Mouse (Mus musculus) spleen, adult 18-20 months (tissue): ENCODE measurements around the gene Ins1.

Experiments
- DNase-seq, 2 experiments: peaks; one replicate each; pipeline ENCODE4 v3.0.0; 2022; ENCODE audit warnings: mixed read lengths in 2 of 2

The Ins1 gene

DNA sequence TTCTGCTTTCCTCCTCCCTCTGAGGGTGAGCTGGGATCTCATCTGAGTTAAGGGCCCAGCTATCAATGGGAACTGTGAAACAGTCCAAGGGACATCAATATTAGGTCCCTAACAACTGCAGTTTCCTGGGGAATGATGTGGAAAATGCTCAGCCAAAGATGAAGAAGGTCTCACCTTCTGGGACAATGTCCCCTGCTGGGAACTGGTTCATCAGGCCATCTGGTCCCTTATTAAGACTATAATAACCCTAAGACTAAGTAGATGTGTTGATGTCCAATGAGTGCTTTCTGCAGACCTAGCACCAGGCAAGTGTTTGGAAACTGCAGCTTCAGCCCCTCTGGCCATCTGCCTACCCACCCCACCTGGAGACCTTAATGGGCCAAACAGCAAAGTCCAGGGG is at the start of gene Ins1:
TSS of gene Ins1 (plus strand) at position 301 of the 400 bp plus-strand sequence.
- no peak for DNase-seq
